Mouse (Mus musculus) lung, postnatal 0 days (tissue): ENCODE measurements around the gene Gpr15.

Experiments
- CTCF ChIP-seq: IDR thresholded peaks from 2 replicates; pipeline ENCODE4 v1.5.1; 2016; ENCODE audit warnings: antibody characterized with exemption, mild to moderate bottlenecking
- EP300 ChIP-seq: IDR thresholded peaks from 2 replicates; pipeline ENCODE4 v1.6.1; 2016; ENCODE audit warnings: antibody characterized with exemption, mild to moderate bottlenecking, control low read depth

DNA sequence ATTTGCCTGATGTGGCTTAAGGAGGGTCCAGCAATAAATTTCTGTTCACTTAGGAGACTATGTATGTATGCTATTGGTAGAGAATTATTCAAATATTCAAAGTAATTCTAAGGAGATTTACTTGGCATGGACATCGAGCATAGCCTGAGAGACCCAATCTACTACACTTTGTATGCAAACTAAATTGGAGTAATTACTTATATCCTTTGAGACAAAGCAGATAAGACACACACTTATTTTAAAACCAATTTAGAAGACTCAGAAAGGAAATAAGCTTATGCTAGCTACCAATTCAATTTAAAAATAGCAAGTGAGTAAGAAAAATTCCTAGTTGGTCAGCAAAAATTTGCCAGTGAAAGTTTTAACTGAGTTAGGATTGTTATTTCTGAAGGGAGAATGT lies 44.2 kb upstream of the Gpr15 start, which contains the start of gene Olfr172:
- TF ChIP-seq CTCF (no peak), EP300 (no peak)
